Mouse (Mus musculus) heart, adult 2 months (tissue): ENCODE data around the gene Zfp37.

Source experiments
- CTCF ChIP-seq: fragments of 200-600 bp; IDR thresholded peaks from 2 replicates; pipeline ENCODE4 v1.8.1; 2022; ENCODE audit warnings: antibody characterized with exemption, mild to moderate bottlenecking, moderate library complexity
- POLR2A ChIP-seq: fragments of 200-500 bp; IDR thresholded peaks from 2 replicates; pipeline ENCODE4 v1.6.1; 2011; ENCODE audit warnings: mild to moderate bottlenecking, low read depth, low read length, control low read depth; ENCODE audit not compliant: insufficient read depth

DNA sequence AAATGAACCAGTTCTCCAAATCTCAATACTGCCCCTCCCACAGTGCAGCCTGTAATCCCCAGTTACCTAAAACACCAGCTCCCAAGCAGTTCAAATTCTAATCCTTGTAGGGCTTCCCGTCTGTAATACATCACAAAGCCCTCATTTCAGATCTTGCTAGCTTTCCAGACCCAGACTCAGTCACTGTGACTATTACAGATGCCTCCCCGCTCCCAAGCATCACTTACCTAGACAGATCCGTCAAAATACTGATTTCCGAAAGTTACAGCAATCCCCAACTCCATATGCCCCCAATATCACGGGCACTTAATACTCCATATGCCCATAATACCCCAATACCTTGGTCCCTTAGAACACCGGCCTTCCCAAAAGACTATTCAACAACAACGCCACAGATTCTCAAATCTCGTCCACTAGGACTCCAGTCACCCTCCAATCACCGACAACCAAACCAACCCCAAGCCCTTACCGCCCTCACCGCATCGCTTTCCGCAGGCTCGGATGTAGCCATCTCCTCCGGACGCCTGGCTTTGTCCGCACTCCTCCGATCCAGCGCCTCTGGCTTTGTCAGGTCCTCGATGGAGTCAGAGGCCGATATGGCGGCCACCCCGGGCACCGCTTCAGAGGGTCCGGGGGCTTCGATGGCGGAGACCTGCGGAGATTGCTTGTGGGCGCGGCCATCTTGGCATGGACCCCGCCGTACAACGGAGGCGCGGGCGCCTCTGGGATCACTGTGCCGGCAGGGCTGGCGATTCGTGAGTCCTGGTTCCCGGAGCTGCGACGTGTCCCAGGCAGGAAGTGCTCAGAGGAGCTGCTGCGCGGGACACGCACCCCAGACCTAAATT is 22.8 kb downstream of the Zfp37 start:
- TF ChIP-seq CTCF (0 out of 2 replicates have a peak, but pooled peaks have one; percentile 15), POLR2A (peak; percentile 68)
